Mouse (Mus musculus): Measurements from ENCODE around the gene Cflar. TPM values are rescaled to one million over a fixed set of nuclear protein-coding genes. Genes with fewer than 3 reads are reported as not detected.

Gene Cflar
- total RNA-seq, 2 experiments from 2014 or later: 95.6 to 114 TPM

GRCm38 (mm10) chr1:58710711-58711364, 470 bp upstream of the Cflar start:
- ATAC-seq (replicated peaks; ENCODE audit: poor library complexity, severe bottlenecking): no peak

- ATAC-seq (replicated peaks; ENCODE audit: poor library complexity, severe bottlenecking): peak; percentile 65
Observed at GRCm38 (mm10) chr1:58712076-58713061, 1.1 kb downstream of the Cflar start.

- peak; percentile 31 for ATAC-seq (replicated peaks; ENCODE audit: poor library complexity, severe bottlenecking)
Observed at GRCm38 (mm10) chr1:58713081-58713892, 2.0 kb downstream of the Cflar start.

GRCm38 (mm10) chr1:58713893-58714231, 2.6 kb downstream of the Cflar start:
- no peak for ATAC-seq (replicated peaks; ENCODE audit: poor library complexity, severe bottlenecking)

- no peak for ATAC-seq (replicated peaks; ENCODE audit: poor library complexity, severe bottlenecking)
Observed at GRCm38 (mm10) chr1:58714361-58714760, 3.1 kb downstream of the Cflar start.

GRCm38 (mm10) chr1:58715536-58715935, 4.2 kb downstream of the Cflar start:
- no peak for ATAC-seq (replicated peaks; ENCODE audit: poor library complexity, severe bottlenecking)

- ATAC-seq (replicated peaks; ENCODE audit: poor library complexity, severe bottlenecking): peak; percentile 23
Observed at GRCm38 (mm10) chr1:58716162-58716882, 5.0 kb downstream of the Cflar start.

- no peak for ATAC-seq (replicated peaks; ENCODE audit: poor library complexity, severe bottlenecking)
Observed at GRCm38 (mm10) chr1:58716883-58717220, 5.5 kb downstream of the Cflar start.

- no peak for ATAC-seq (replicated peaks; ENCODE audit: poor library complexity, severe bottlenecking)
Observed at GRCm38 (mm10) chr1:58717589-58718270, 6.4 kb downstream of the Cflar start.

GRCm38 (mm10) chr1:58719356-58719945, 8.1 kb downstream of the Cflar start:
- ATAC-seq (replicated peaks; ENCODE audit: poor library complexity, severe bottlenecking): peak; percentile 13; the same call in 1 of the 2 replicates

GRCm38 (mm10) chr1:58720090-58720489, 8.8 kb downstream of the Cflar start:
- ATAC-seq (replicated peaks; ENCODE audit: poor library complexity, severe bottlenecking): peak; percentile 70

GRCm38 (mm10) chr1:58720988-58721387, 9.7 kb downstream of the Cflar start:
- ATAC-seq (replicated peaks; ENCODE audit: poor library complexity, severe bottlenecking): no peak

- no peak for ATAC-seq (replicated peaks; ENCODE audit: poor library complexity, severe bottlenecking)
Observed at GRCm38 (mm10) chr1:58722115-58722938, 11.0 kb downstream of the Cflar start.

GRCm38 (mm10) chr1:58723062-58723808, 11.9 kb downstream of the Cflar start:
- no peak for ATAC-seq (replicated peaks; ENCODE audit: poor library complexity, severe bottlenecking)

- no peak for ATAC-seq (replicated peaks; ENCODE audit: poor library complexity, severe bottlenecking)
Observed at GRCm38 (mm10) chr1:58723809-58724405, 12.6 kb downstream of the Cflar start.

GRCm38 (mm10) chr1:58724533-58724932, 13.2 kb downstream of the Cflar start:
- no peak for ATAC-seq (replicated peaks; ENCODE audit: poor library complexity, severe bottlenecking)

- ATAC-seq (replicated peaks; ENCODE audit: poor library complexity, severe bottlenecking): no peak
Observed at GRCm38 (mm10) chr1:58725095-58725494, 13.8 kb downstream of the Cflar start.

All from granulocyte monocyte progenitor cell, adult 5-6 weeks (primary cell).